Mouse (Mus musculus) thymus, adult 2 months (tissue): Measurements from ENCODE around the gene Iqcj.

Source experiments
- CTCF ChIP-seq: fragments of 200-500 bp; IDR thresholded peaks from 2 replicates; pipeline ENCODE4 v1.5.1; 2012; ENCODE audit warnings: mild to moderate bottlenecking, control low read depth, low read length, moderate library complexity, borderline replicate concordance; ENCODE audit not compliant: control insufficient read depth, poor library complexity, insufficient read depth; ENCODE audit errors: extremely low read depth
- POLR2A ChIP-seq: fragments of 200-500 bp; IDR thresholded peaks from 2 replicates; pipeline ENCODE4 v1.6.1; 2012; ENCODE audit warnings: mild to moderate bottlenecking, low read length, control low read depth, moderate library complexity; ENCODE audit not compliant: control insufficient read depth, poor library complexity, insufficient read depth; ENCODE audit errors: extremely low read depth

DNA sequence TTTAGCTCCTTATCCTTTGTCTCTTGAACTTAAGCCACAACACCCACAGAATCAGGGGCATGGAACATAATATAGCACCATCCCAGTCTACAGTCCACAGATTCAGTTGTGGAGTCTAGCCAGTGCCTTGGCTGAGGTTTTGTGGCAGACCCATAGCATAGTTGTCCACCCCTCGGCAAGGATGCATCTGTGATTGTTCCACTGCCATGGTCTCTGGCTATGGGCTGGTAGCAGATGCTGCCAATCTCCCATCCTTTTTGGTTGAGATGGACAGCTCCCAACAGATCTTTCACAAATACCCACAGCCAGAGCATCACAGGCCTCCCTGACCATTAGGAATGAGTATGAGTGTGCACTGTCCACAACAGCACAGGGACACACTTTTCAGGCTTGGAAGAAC is 5.8 kb upstream of the Iqcj start:
- no peak for TF ChIP-seq CTCF
- TF ChIP-seq POLR2A, result no peak
